Mouse (Mus musculus): ENCODE results near the gene Bnipl.

GRCm38 (mm10) chr3:95290156-95290555 lies 39.2 kb upstream of the Bnipl start:
- TF ChIP-seq CTCF (IDR thresholded peaks at IDR 0.05; ENCODE audit: borderline replicate concordance, insufficient read depth, low read length) (no peak), POLR2A (IDR thresholded peaks at IDR 0.05; ENCODE audit: low read depth, low read length) (no peak)

Measured in embryonic fibroblast, embryonic 13.5 days (primary cell).